Mouse (Mus musculus) forebrain, postnatal 0 days (tissue): Measurements from ENCODE around the gene Gm20696. TPM values are rescaled to one million over a fixed set of nuclear protein-coding genes. Genes with fewer than 3 reads are reported as not detected.

ENCODE experiments used
- ATAC-seq: fragments of 200-750 bp; cut with Nextera tagmentation; 2 replicates; pipeline ENCODE4 v1.8.0; 2017; ENCODE audit warnings: mild to moderate bottlenecking, moderate library complexity
- DNase-seq: peaks from one replicate; pipeline ENCODE4 v3.0.0-alpha.2; 2015
- H3K27ac ChIP-seq: fragments of 300-500 bp; sonication (generic); 2 replicates; pipeline ENCODE4 v1.5.1; 2014; ENCODE audit warnings: low read depth, mild to moderate bottlenecking, antibody characterized with exemption, low read length, moderate library complexity, mixed read lengths
- H3K27me3 ChIP-seq: fragments of 300-500 bp; sonication (generic); 2 replicates; pipeline ENCODE4 v1.6.1; 2014; ENCODE audit warnings: mild to moderate bottlenecking, low read length, mixed read lengths; ENCODE audit not compliant: insufficient read depth
- H3K36me3 ChIP-seq: fragments of 300-500 bp; sonication (generic); 2 replicates; pipeline ENCODE4 v1.6.1; 2014; ENCODE audit warnings: mild to moderate bottlenecking, moderate library complexity; ENCODE audit not compliant: insufficient read depth
- H3K4me1 ChIP-seq: fragments of 300-500 bp; sonication (generic); 2 replicates; pipeline ENCODE4 v1.6.1; 2014; ENCODE audit warnings: antibody characterized with exemption; ENCODE audit not compliant: insufficient read depth
- H3K4me2 ChIP-seq: fragments of 300-500 bp; sonication (generic); 2 replicates; pipeline ENCODE4 v1.6.1; 2014; ENCODE audit warnings: low read depth, mild to moderate bottlenecking, moderate library complexity
- H3K4me3 ChIP-seq: fragments of 300-500 bp; sonication (generic); 2 replicates; pipeline ENCODE4 v1.5.1; 2014; ENCODE audit warnings: low read depth, low read length, mixed read lengths
- H3K9ac ChIP-seq: fragments of 300-500 bp; sonication (generic); 2 replicates; pipeline ENCODE4 v1.6.1; 2014; ENCODE audit warnings: mild to moderate bottlenecking
- H3K9me3 ChIP-seq: fragments of 300-500 bp; sonication (generic); 2 replicates; pipeline ENCODE4 v1.6.1; 2016; ENCODE audit warnings: low read length
- CTCF ChIP-seq: sonication (generic); IDR thresholded peaks from 2 replicates; pipeline ENCODE4 v1.5.1; 2016; ENCODE audit warnings: antibody characterized with exemption, control low read depth, low read depth
- WGBS: fragments of 180-500 bp; shearing (Covaris S2); extraction: QIAGEN DNeasy Blood & Tissue Kit; methylation state at CpG from one replicate; pipeline ENCODE4 v1.1.7; 2014; 5-methylcytosine and 5-hydroxymethylcytosine counted together
- polyA plus RNA-seq: library from polyadenylated mRNA; unstranded; fragments of >200 nt; fragmentation: Nextera tagmentation; extraction: Ambion mirVana; gene quantifications from 2 replicates; pipeline ENCODE4 v1.2.1, GENCODE M21; 2015
- total RNA-seq: library from RNA; depleted of rRNA; stranded (reverse); fragments of >200 nt; gene quantifications from 2 replicates; pipeline ENCODE4 v1.2.3, GENCODE M21; 2014

The Gm20696 gene
- total and polyA plus RNA-seq, 2 experiments from 2014 or later, result 2.2 to 2.6 TPM

GRCm38 (mm10) chr6:99342416-99342815, 324.2 kb downstream of the Gm20696 start:
- no peak for DNase-seq
- TF ChIP-seq CTCF, result no peak
- WGBS, result 98% methylated on average over 3 of the region's 3 CpGs
- Histone ChIP-seq H3K36me3 (no peaks in the 10 kb centered on the region), H3K4me3 (no peak overlapping the region), H3K9me3 (no peaks in the 10 kb centered on the region), H3K9ac (no peak overlapping the region), H3K27ac (no peak overlapping the region), H3K4me2 (no peak overlapping the region), H3K27me3 (no peaks in the 10 kb centered on the region), H3K4me1 (no peaks in the 10 kb centered on the region)
- no peak for ATAC-seq

GRCm38 (mm10) chr6:99340902-99341301, 325.7 kb downstream of the Gm20696 start:
- 85% methylated on average over 4 of the region's 4 CpGs for WGBS
- H3K4me3 ChIP-seq, result no peak overlapping the region

DNA sequence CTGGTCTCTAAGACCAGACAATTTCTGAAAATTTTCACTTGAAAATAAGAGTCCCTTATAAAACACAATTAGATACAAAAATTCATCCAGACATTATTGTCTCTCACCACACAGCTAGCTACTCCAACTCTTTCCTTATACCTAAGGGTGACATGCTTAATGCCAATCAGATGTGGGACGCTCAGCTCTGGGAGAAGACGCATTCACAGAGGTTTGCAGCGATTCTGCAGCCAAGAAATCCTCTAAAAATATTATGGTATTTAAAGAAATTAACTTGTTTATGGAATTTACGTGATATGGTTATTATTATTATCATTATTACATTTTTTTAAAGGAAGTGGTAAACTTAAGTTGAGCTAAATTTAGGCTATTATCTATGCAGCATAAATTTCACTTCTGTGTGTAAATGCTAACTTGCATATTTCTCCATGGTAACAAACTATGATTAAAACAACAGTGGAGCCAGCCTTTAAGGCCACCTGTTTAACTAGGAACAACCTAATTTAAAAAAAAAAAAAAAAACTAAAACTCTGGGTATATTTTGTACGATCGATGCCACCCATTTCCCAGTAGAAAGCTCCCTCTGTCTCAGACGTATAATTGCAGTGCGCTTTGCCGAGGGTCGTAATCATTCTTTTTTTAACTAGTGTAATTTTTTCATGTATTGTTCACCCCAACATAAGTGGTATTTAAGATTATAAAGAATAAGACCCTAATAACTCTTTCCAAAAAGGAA, 326.4 kb downstream of the Gm20696 start:
- Histone ChIP-seq H3K9me3 (no peaks in the 10 kb centered on the region), H3K9ac (no peak overlapping the region), H3K36me3 (no peaks in the 10 kb centered on the region), H3K4me2 (no peak overlapping the region), H3K27ac (no peak overlapping the region), H3K4me1 (0 out of 2 replicates have a peak, but pooled peaks cover 3% of the 10 kb centered on the region), H3K4me3 (no peak overlapping the region), H3K27me3 (no peaks in the 10 kb centered on the region)
- 58% methylated on average over 10 of the region's 10 CpGs for WGBS
- TF ChIP-seq CTCF, result no peak
- no peak for ATAC-seq
- DNase-seq, result no peak

More at GRCm38 (mm10) chr6:99340902-99341301, 325.7 kb downstream of the Gm20696 start:
- Histone ChIP-seq H3K9ac (no peak overlapping the region), H3K27ac (no peak overlapping the region), H3K4me2 (no peak overlapping the region), H3K9me3 (no peaks in the 10 kb centered on the region), H3K27me3 (no peaks in the 10 kb centered on the region), H3K36me3 (no peaks in the 10 kb centered on the region), H3K4me1 (0 out of 2 replicates have a peak, but pooled peaks cover under 1% of the 10 kb centered on the region)
- DNase-seq (no peak), ATAC-seq (no peak)
- TF ChIP-seq CTCF, result no peak

- Histone ChIP-seq H3K4me1 (0 out of 2 replicates have a peak, but pooled peaks cover 3% of the 10 kb centered on the region), H3K27me3 (no peaks in the 10 kb centered on the region), H3K9ac (no peak overlapping the region), H3K27ac (no peak overlapping the region), H3K36me3 (no peaks in the 10 kb centered on the region), H3K4me3 (no peak overlapping the region), H3K4me2 (no peak overlapping the region), H3K9me3 (no peaks in the 10 kb centered on the region)
- DNase-seq (no peak), ATAC-seq (no peak)
- 52% methylated on average over 5 of the region's 5 CpGs for WGBS
- no peak for TF ChIP-seq CTCF
Observed at GRCm38 (mm10) chr6:99339343-99339620, 327.3 kb downstream of the Gm20696 start.

- Histone ChIP-seq H3K4me1 (0 out of 2 replicates have a peak, but pooled peaks cover 3% of the 10 kb centered on the region), H3K36me3 (no peaks in the 10 kb centered on the region), H3K9me3 (no peaks in the 10 kb centered on the region), H3K4me2 (no peak overlapping the region), H3K27me3 (no peaks in the 10 kb centered on the region), H3K9ac (no peak overlapping the region), H3K4me3 (no peak overlapping the region), H3K27ac (no peak overlapping the region)
- WGBS, result 71% methylated on average over 9 of the region's 9 CpGs
- DNase-seq, result no peak
- TF ChIP-seq CTCF, result no peak
- ATAC-seq, result no peak
Observed at GRCm38 (mm10) chr6:99338593-99339342, 327.8 kb downstream of the Gm20696 start.

- ATAC-seq (no peak), DNase-seq (no peak)
- Histone ChIP-seq H3K9ac (no peak overlapping the region), H3K4me1 (peaks cover 3% of the 10 kb centered on the region; the same call in 1 of the 2 replicates), H3K4me2 (no peak overlapping the region), H3K27me3 (no peaks in the 10 kb centered on the region), H3K36me3 (no peaks in the 10 kb centered on the region), H3K4me3 (no peak overlapping the region), H3K27ac (no peak overlapping the region), H3K9me3 (no peaks in the 10 kb centered on the region)
- no peak for TF ChIP-seq CTCF
- WGBS, result 69% methylated on average over 3 of the region's 3 CpGs
Observed at GRCm38 (mm10) chr6:99338174-99338573, 328.4 kb downstream of the Gm20696 start.

GRCm38 (mm10) chr6:99337575-99337974, 329.0 kb downstream of the Gm20696 start:
- no peak for DNase-seq
- Histone ChIP-seq H3K4me1 (peaks cover 7% of the 10 kb centered on the region; the same call in 1 of the 2 replicates), H3K36me3 (no peaks in the 10 kb centered on the region), H3K4me3 (no peak overlapping the region), H3K9ac (no peak overlapping the region), H3K9me3 (no peaks in the 10 kb centered on the region), H3K27ac (no peak overlapping the region), H3K4me2 (no peak overlapping the region), H3K27me3 (no peaks in the 10 kb centered on the region)
- 45% methylated on average over 6 of the region's 6 CpGs for WGBS
- no peak for ATAC-seq
- no peak for TF ChIP-seq CTCF
